Mouse (Mus musculus) heart, embryonic 14.5 days (tissue): ENCODE measurements at regions not wholly inside any gene's neighbourhood (a gene's known extent, or its start where the extent isn't known, plus 50 kb on each side); places are given as distances from the start of the nearest gene placed in this dataset.

Experiments
- ATAC-seq: fragments of 200-750 bp; cut with Nextera tagmentation; 2 replicates; pipeline ENCODE4 v1.8.0; 2017; ENCODE audit warnings: low read depth, moderate TSS enrichment; ENCODE audit not compliant: insufficient number of reproducible peaks, insufficient read depth, low FRiP score
- H3K27ac ChIP-seq, 2 experiments: fragments of 200-500 bp in 1 of 2; fragments of 300-500 bp in 1 of 2; sonication (generic) in 1 of 2; replicated peaks in 1 of 2; 2 replicates each; pipeline ENCODE4 v1.5.1; 2012 to 2014; ENCODE audit warnings: low read depth in 2 of 2, low read length in 2 of 2, control low read depth in 1 of 2, mild to moderate bottlenecking in 1 of 2, mixed read lengths in 1 of 2; ENCODE audit not compliant: control insufficient read depth in 1 of 2, insufficient read depth in 1 of 2
- H3K27me3 ChIP-seq: fragments of 300-500 bp; sonication (generic); 2 replicates; pipeline ENCODE4 v1.6.1; 2014; ENCODE audit warnings: mild to moderate bottlenecking, low read length, control low read depth; ENCODE audit not compliant: control insufficient read depth, insufficient read depth
- H3K36me3 ChIP-seq: fragments of 300-500 bp; sonication (generic); 2 replicates; pipeline ENCODE4 v1.6.1; 2014; ENCODE audit warnings: mild to moderate bottlenecking, control low read depth, low read length, mixed read lengths; ENCODE audit not compliant: control insufficient read depth, insufficient read depth
- H3K4me1 ChIP-seq, 2 experiments: fragments of 200-500 bp in 1 of 2; fragments of 300-500 bp in 1 of 2; sonication (generic) in 1 of 2; 2 replicates each; pipeline ENCODE4 v1.6.1; 2012 to 2014; ENCODE audit warnings: low read length in 2 of 2, control low read depth in 1 of 2, mixed read lengths in 1 of 2; ENCODE audit not compliant: control insufficient read depth in 2 of 2, insufficient read depth in 2 of 2
- H3K4me2 ChIP-seq: fragments of 300-500 bp; sonication (generic); 2 replicates; pipeline ENCODE4 v1.6.1; 2014; ENCODE audit warnings: mild to moderate bottlenecking, low read length
- H3K4me3 ChIP-seq, 2 experiments: fragments of 200-500 bp in 1 of 2; fragments of 300-500 bp in 1 of 2; sonication (generic) in 1 of 2; 2 replicates each; pipeline ENCODE4 v1.5.1; 2012 to 2014; ENCODE audit warnings: low read length in 2 of 2, mild to moderate bottlenecking in 2 of 2, control low read depth in 1 of 2, low read depth in 1 of 2, moderate library complexity in 1 of 2; ENCODE audit not compliant: control insufficient read depth in 1 of 2, insufficient read depth in 1 of 2
- H3K9ac ChIP-seq: fragments of 300-500 bp; sonication (generic); 2 replicates; pipeline ENCODE4 v1.6.1; 2014; ENCODE audit warnings: mild to moderate bottlenecking, low read length
- H3K9me3 ChIP-seq: fragments of 300-500 bp; sonication (generic); 2 replicates; pipeline ENCODE4 v1.6.1; 2016; ENCODE audit warnings: low read length, control low read depth; ENCODE audit not compliant: control insufficient read depth
- WGBS: fragments of 180-500 bp; shearing (Covaris S2); extraction: QIAGEN DNeasy Blood & Tissue Kit; methylation state at CpG from one replicate; pipeline ENCODE4 v1.1.7; 2014; 5-methylcytosine and 5-hydroxymethylcytosine counted together

DNA sequence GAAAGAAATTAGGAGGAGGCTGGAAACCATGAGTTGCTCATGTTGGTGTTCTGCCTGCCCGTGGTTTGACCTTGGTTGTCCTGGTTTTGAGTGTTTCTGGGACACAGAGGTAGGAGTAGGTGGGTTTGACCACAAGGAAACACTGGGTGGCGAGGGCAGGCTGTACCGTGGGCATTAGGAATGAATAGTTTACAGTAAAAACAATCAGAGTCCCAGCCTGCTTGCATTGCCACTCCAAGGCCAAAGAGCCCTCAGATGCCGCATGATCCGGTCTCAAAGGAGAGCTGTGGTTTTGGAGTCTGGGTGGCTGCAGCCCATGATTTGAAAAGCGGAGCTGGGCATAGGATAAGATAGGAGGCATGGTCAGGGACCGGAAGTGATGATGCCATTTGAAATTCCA lies 212.0 kb downstream of the 4933412E24Rik start:
- H3K4me2 ChIP-seq: no peak overlapping the region

DNA sequence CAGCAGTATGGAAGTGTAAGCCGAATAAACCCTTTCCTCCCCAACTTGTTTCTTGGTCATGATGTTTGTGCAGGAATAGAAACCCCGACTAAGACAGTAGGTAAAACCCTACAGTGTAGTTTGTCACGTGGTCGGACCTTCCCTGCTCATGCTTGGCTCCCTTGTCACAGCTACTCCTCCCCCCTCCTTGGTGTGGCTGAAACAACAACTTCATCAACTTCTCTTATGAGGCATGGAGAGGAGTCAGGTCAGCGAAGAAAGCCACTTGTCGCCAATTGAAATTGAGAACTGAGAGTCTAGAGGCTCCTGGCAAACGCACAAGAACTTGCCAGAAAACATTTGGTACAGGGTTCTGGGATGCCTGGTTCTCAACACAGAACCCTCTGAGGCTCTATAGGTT lies 214.1 kb downstream of the 4933412E24Rik start:
- H3K36me3 ChIP-seq: no peaks in the 10 kb centered on the region
- H3K27me3 ChIP-seq: no peaks in the 10 kb centered on the region
- no peak overlapping the region for H3K9ac ChIP-seq
- peaks cover 0 to 2% of the 10 kb centered on the region in 2 experiments; a peak in 1 of 4 replicates for H3K4me1 ChIP-seq
- no peaks in the 10 kb centered on the region for H3K9me3 ChIP-seq
- no peak overlapping the region for H3K4me2 ChIP-seq
- no peak for ATAC-seq
- WGBS: 69% methylated on average over 7 of the region's 7 CpGs
- H3K4me3 ChIP-seq: no peak overlapping the region
- no peak overlapping the region for H3K27ac ChIP-seq

More for the DNA sequence above, 212.0 kb downstream of the 4933412E24Rik start:
- 85% methylated on average over 7 of the region's 7 CpGs for WGBS
- ATAC-seq: no peak
- no peaks in the 10 kb centered on the region for H3K9me3 ChIP-seq
- H3K9ac ChIP-seq: no peak overlapping the region
- no peak overlapping the region for H3K4me3 ChIP-seq
- no peaks in the 10 kb centered on the region for H3K4me1 ChIP-seq
- no peaks in the 10 kb centered on the region for H3K27me3 ChIP-seq
- no peaks in the 10 kb centered on the region for H3K36me3 ChIP-seq
- no peak overlapping the region for H3K27ac ChIP-seq

DNA sequence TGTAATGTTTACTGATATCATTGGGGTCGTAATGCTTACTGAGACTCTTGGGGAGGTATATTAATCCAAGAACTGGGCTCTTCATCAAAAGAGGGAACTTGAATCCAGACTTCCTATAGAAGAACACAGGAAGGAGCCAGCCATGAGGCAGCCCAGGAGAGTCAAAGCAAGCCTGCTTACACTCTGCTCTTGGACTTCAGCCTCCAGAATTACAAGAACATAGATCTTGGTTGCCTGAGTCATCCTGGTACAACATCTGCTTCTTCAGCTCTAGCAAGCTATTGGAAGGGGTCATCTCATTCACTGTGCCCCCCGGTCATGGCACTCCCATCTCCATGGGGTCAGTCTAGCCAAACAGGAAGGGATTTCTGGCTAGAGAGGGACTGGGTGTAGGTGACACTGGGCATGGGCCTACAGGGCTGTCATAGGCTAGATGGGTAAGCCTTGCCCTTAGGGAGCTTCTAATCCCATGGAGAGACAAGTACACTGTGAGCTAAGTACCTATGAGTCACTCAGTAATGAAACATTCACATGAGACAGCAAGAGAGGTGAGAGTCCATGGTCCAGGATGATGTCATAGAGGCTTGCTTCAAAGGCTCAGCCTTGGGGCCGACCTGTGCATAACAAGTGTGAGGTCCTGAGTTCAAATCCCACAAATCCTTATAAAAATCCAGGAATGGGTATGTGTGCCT lies 217.1 kb downstream of the 4933412E24Rik start:
- Histone ChIP-seq H3K4me3 (no peak overlapping the region), H3K4me1 (peaks cover 10 to 12% of the 10 kb centered on the region in 2 experiments), H3K27me3 (no peaks in the 10 kb centered on the region), H3K9ac (no peak overlapping the region), H3K36me3 (no peaks in the 10 kb centered on the region), H3K4me2 (no peak overlapping the region), H3K27ac (no peak overlapping the region), H3K9me3 (no peaks in the 10 kb centered on the region)
- ATAC-seq: no peak
- 75% methylated on average over 3 of the region's 3 CpGs for WGBS

DNA sequence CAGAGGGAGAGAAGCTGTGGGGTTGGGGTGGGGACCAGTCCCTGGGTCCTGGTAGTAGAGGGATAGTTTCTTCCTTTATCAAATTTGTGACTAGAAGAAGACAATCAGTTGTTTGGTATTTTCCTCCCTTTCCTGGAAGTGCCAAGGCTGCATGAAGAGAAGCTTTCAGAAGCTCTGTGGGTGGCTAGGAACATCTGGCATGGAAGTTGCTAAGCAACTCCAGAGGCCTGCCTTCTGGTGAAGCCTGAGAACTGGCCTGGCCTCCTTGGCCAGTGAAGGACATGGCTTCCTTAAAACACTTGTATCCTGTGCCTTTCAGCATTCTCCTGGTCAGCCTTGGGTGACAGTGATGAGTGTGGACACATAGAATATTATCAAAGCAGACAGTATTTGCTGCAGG lies 217.9 kb downstream of the 4933412E24Rik start:
- H3K36me3 ChIP-seq: no peaks in the 10 kb centered on the region
- H3K4me1 ChIP-seq: peaks cover 10 to 12% of the 10 kb centered on the region in 2 experiments
- no peak overlapping the region for H3K9ac ChIP-seq
- H3K27me3 ChIP-seq: no peaks in the 10 kb centered on the region
- H3K4me3 ChIP-seq: no peak overlapping the region
- no peak overlapping the region for H3K4me2 ChIP-seq
- no peaks in the 10 kb centered on the region for H3K9me3 ChIP-seq
- no peak for ATAC-seq
- H3K27ac ChIP-seq: no peak overlapping the region

DNA sequence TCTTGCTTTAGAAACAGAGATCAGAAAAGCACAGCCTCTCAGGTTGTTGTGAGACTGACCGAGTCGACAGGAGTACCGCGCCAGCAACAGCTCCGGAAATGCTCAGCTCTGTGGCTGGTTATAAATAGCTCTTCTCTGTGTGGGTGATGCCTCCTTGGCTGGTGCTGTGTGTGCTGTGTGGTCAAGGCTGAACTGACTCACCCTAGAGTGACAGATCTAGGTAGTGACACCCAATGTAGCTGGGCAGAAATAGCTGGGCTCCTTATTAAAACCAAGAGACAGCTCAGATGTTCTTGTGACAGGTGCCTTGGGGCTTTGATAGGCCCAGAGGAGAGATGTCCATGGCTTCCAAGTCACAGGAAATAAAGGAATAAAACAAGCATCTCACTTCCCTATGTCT lies 220.7 kb downstream of the 4933412E24Rik start:
- Histone ChIP-seq H3K9me3 (no peaks in the 10 kb centered on the region), H3K4me2 (peak overlapping the region; percentile 42; the same call in 1 of the 2 replicates), H3K27ac (peak overlapping the region; percentile 56 to 68), H3K36me3 (no peaks in the 10 kb centered on the region), H3K4me3 (no peak overlapping the region), H3K9ac (peak overlapping the region; percentile 26; the same call in 1 of the 2 replicates), H3K4me1 (peaks cover 10 to 12% of the 10 kb centered on the region in 2 experiments), H3K27me3 (no peaks in the 10 kb centered on the region)
- WGBS: 12% methylated on average over 5 of the region's 5 CpGs
- peak; percentile 81 for ATAC-seq

DNA sequence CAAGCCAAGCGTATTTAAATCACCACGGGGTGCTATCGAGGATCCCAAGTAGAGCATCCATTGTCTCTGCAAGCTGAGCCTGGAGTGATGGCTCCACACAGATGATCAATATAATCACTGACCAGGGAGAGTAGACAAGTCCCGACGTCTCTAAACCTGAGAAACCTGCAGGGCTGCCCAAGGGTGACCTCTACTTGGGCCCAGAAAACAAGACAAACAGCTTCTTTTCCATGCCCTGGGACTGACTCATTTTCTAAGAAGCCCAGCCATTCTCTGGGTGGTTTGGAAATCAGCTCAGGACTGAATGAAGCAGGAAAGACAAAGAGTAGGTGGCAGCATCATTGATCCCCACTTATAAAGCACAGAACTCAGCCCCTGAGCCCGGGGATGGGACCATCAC lies 221.5 kb downstream of the 4933412E24Rik start:
- no peak overlapping the region for H3K9ac ChIP-seq
- no peaks in the 10 kb centered on the region for H3K36me3 ChIP-seq
- no peak overlapping the region for H3K4me2 ChIP-seq
- peak overlapping the region in 1 of 2 experiments; percentile 56; a peak in 1 of 4 replicates for H3K27ac ChIP-seq
- no peaks in the 10 kb centered on the region for H3K27me3 ChIP-seq
- H3K9me3 ChIP-seq: no peaks in the 10 kb centered on the region
- 89% methylated on average over 6 of the region's 6 CpGs for WGBS
- no peak overlapping the region for H3K4me3 ChIP-seq
- peaks cover 10 to 12% of the 10 kb centered on the region in 2 experiments for H3K4me1 ChIP-seq
- no peak for ATAC-seq

DNA sequence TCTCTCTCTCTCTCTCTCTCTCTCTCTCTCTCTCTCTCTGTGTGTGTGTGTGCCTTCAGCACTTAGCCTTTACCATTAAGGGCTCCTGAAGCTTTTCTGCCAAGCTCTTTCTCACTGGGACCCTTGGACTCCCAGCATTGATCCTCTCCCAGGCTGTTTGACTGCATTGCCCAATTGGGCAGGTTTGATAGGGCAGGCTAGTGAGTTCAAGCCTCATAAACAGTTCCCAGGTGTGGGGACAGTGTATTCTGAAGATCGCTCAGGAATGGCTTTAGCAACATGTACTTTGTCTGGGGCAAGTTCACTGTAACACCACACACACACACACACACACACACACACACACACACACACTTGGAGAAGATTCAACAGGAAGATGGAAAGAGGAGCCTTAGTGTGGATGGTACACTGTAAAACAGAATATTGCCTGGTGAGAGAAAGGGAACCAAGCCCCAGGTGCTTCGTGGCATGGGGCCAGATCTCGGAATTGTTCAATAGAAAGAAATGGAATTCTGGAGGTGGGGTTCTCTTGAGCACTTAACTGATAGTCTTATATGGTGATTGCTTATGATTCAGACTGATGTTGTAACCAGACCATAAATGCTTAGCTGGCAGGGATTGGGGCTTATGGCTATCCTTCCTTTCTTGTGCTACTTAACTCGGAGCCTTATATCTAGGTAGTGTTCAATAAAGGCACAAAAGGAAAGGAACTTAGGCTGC lies 229.5 kb downstream of the 4933412E24Rik start:
- 83% methylated on average over 4 of the region's 4 CpGs for WGBS
- H3K9ac ChIP-seq: no peak overlapping the region

More for the DNA sequence above, 229.5 kb downstream of the 4933412E24Rik start:
- H3K4me2 ChIP-seq: no peak overlapping the region
- H3K36me3 ChIP-seq: no peaks in the 10 kb centered on the region
- H3K9me3 ChIP-seq: peaks cover 4% of the 10 kb centered on the region; the same call in 1 of the 2 replicates
- peaks cover 9 to 12% of the 10 kb centered on the region in 2 experiments for H3K4me1 ChIP-seq
- H3K27ac ChIP-seq: no peak overlapping the region
- no peak overlapping the region for H3K4me3 ChIP-seq
- no peaks in the 10 kb centered on the region for H3K27me3 ChIP-seq
- ATAC-seq: no peak
